Mouse (Mus musculus) C2C12 (cell line): ENCODE data around the gene Iscu. TPM values are rescaled to one million over a fixed set of nuclear protein-coding genes. Genes with fewer than 3 reads are reported as not detected.

Experiments used
- H3K27me3 ChIP-seq: one replicate; pipeline ENCODE4 v1.6.1; 2011; ENCODE audit not compliant: control insufficient read depth, insufficient read depth, insufficient read length
- H3K36me3 ChIP-seq: one replicate; pipeline ENCODE4 v1.6.1; 2011; ENCODE audit not compliant: control insufficient read depth, insufficient read depth
- H3K4me3 ChIP-seq: one replicate; pipeline ENCODE4 v1.5.1; 2011; ENCODE audit warnings: mild to moderate bottlenecking, control low read depth; ENCODE audit not compliant: poor library complexity, insufficient read depth, severe bottlenecking
- H3K79me2 ChIP-seq: one replicate; pipeline ENCODE4 v1.6.1; 2011; ENCODE audit not compliant: control insufficient read depth, insufficient read depth
- H3K79me3 ChIP-seq: one replicate; pipeline ENCODE4 v1.6.1; 2011; ENCODE audit warnings: low read depth, control low read depth
- H3ac ChIP-seq: one replicate; pipeline ENCODE3; 2011; ENCODE audit warnings: low read depth; ENCODE audit not compliant: control insufficient read depth, insufficient read length
- CEBPB ChIP-seq: IDR thresholded peaks from one replicate; pipeline ENCODE4 v1.6.1; 2011; ENCODE audit warnings: low read depth, mild to moderate bottlenecking, control low read depth, moderate library complexity
- CTCF ChIP-seq: IDR thresholded peaks from one replicate; pipeline ENCODE4 v1.5.1; 2011; ENCODE audit not compliant: control insufficient read depth, insufficient read depth, insufficient read length
- FOSL1 ChIP-seq: IDR thresholded peaks from one replicate; pipeline ENCODE4 v1.8.0; 2011; ENCODE audit warnings: mild to moderate bottlenecking, low read length; ENCODE audit not compliant: poor library complexity, insufficient read depth, severe bottlenecking
- MAX ChIP-seq: IDR thresholded peaks from one replicate; pipeline ENCODE4 v1.6.1; 2011; ENCODE audit warnings: mild to moderate bottlenecking, control low read depth
- MYOD1 ChIP-seq: IDR thresholded peaks from one replicate; pipeline ENCODE4 v1.6.1; 2011; ENCODE audit warnings: low read depth; ENCODE audit not compliant: control insufficient read depth, insufficient read length
- MYOG ChIP-seq: IDR thresholded peaks from one replicate; pipeline ENCODE4 v1.6.1; 2011; ENCODE audit not compliant: control insufficient read depth, insufficient read length; ENCODE audit errors: extremely low read depth
- USF1 ChIP-seq: IDR thresholded peaks from one replicate; pipeline ENCODE4 v1.6.1; 2011; ENCODE audit warnings: low read depth, mild to moderate bottlenecking, control low read depth, moderate library complexity
- polyA plus RNA-seq: library from polyadenylated mRNA; unstranded; fragments of >200 nt; fragmentation: generic; extraction: Trizol; gene quantifications from one replicate; pipeline ENCODE4 v1.2.1, GENCODE M21; 2012; ENCODE audit warnings: missing spikeins

Gene Iscu
- polyA plus RNA-seq, 1 experiment, result 119 TPM

GRCm38 (mm10) chr5:113748556-113749331 lies 23.8 kb upstream of the Iscu start:
- Histone ChIP-seq H3K79me3 (no peaks in the 10 kb centered on the region), H3K27me3 (no peaks in the 10 kb centered on the region), H3K4me3 (no peak overlapping the region), H3K79me2 (no peaks in the 10 kb centered on the region), H3K36me3 (peaks cover 94% of the 10 kb centered on the region), H3ac (no peak overlapping the region)
- TF ChIP-seq FOSL1 (no peak), CEBPB (no peak), MAX (no peak), USF1 (no peak), CTCF (no peak), MYOG (no peak)

- no peak for TF ChIP-seq MAX
- TF ChIP-seq MYOD1, result no peak
- TF ChIP-seq CEBPB, result no peak
- no peak for TF ChIP-seq FOSL1
- Histone ChIP-seq H3K36me3 (peaks cover 94% of the 10 kb centered on the region), H3K79me3 (no peaks in the 10 kb centered on the region), H3K4me3 (no peak overlapping the region), H3K27me3 (no peaks in the 10 kb centered on the region), H3K79me2 (peaks cover 6% of the 10 kb centered on the region), H3ac (no peak overlapping the region)
These were observed 20.9 kb upstream of the Iscu start for GRCm38 (mm10) chr5:113751521-113752157.

- no peak overlapping the region for H3K4me3 ChIP-seq
- H3ac ChIP-seq, result no peak overlapping the region
- TF ChIP-seq FOSL1 (no peak), MAX (no peak), CTCF (no peak), MYOG (no peak), MYOD1 (no peak), CEBPB (no peak), USF1 (no peak)
- no peaks in the 10 kb centered on the region for H3K27me3 ChIP-seq
- peaks cover 96% of the 10 kb centered on the region for H3K36me3 ChIP-seq
- H3K79me2 ChIP-seq, result peaks cover 44% of the 10 kb centered on the region
- H3K79me3 ChIP-seq, result peaks cover 9% of the 10 kb centered on the region
These were observed 17.1 kb upstream of the Iscu start for GRCm38 (mm10) chr5:113755347-113756030.

- no peak for TF ChIP-seq FOSL1
- no peak for TF ChIP-seq USF1
- no peak for TF ChIP-seq CTCF
- TF ChIP-seq CEBPB, result no peak
- TF ChIP-seq MYOD1, result no peak
- TF ChIP-seq MYOG, result no peak
- Histone ChIP-seq H3K36me3 (peaks cover 70% of the 10 kb centered on the region), H3K4me3 (no peak overlapping the region), H3K27me3 (no peaks in the 10 kb centered on the region), H3ac (no peak overlapping the region), H3K79me2 (peaks cover 85% of the 10 kb centered on the region), H3K79me3 (peaks cover 47% of the 10 kb centered on the region)
These were observed 11.0 kb upstream of the Iscu start for GRCm38 (mm10) chr5:113761585-113761984.

- peaks cover 85% of the 10 kb centered on the region for H3K79me2 ChIP-seq
- H3K4me3 ChIP-seq, result no peak overlapping the region
- no peak overlapping the region for H3ac ChIP-seq
- no peak for TF ChIP-seq FOSL1
- no peak for TF ChIP-seq MYOD1
- TF ChIP-seq MYOG, result no peak
- TF ChIP-seq USF1, result no peak
- no peak for TF ChIP-seq CEBPB
- no peak for TF ChIP-seq MAX
- TF ChIP-seq CTCF, result no peak
- no peaks in the 10 kb centered on the region for H3K27me3 ChIP-seq
- H3K79me3 ChIP-seq, result peaks cover 70% of the 10 kb centered on the region
- peaks cover 60% of the 10 kb centered on the region for H3K36me3 ChIP-seq
These were observed 8.1 kb upstream of the Iscu start for GRCm38 (mm10) chr5:113764426-113764825.
